Mouse (Mus musculus): ENCODE results near the gene Ust. TPM values are rescaled to one million over a fixed set of nuclear protein-coding genes. Genes with fewer than 3 reads are reported as not detected.

Ust gene
- polyA plus RNA-seq, 1 experiment = 1.5 TPM

DNA sequence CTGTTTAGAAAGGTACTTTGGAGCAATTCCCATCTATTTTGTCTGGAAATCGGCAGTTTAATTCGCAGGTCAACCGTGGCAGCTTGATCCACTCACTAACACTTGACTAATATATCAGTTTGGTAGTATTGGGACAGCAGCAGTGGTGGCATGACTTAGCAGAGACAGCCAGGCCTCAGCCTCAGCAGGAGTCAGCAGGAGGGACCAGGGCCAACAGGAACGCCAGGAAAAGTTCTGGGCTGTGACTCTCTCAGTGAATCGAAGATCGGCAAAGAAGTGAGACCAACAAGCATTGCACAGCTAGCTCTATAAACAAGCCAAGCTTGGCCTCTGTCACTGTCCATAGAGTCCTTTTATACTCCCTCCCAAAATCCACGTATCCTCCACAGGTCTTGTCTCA, 168.0 kb downstream of the Ust start:
- no peak overlapping the region for H3K4me3 ChIP-seq (ENCODE audit: insufficient read depth, low read depth, low read length)
- H3K27ac ChIP-seq (ENCODE audit: insufficient read depth, low read depth, low read length) = no peak overlapping the region
- DNase-seq = no peak
- no peaks in the 10 kb centered on the region for H3K27me3 ChIP-seq (replicated peaks; ENCODE audit: control insufficient read depth, insufficient read depth, low read length)
- TF ChIP-seq POLR2A (IDR thresholded peaks at IDR 0.05; ENCODE audit: low read depth, low read length) (no peak), CTCF (conservative IDR thresholded peaks at IDR 0.05; ENCODE audit: insufficient read depth, insufficient read length, low read depth, low read length) (no peak)
- no peaks in the 10 kb centered on the region for H3K4me1 ChIP-seq (ENCODE audit: control insufficient read depth, insufficient read depth, low read length)
- no peaks in the 10 kb centered on the region for H3K36me3 ChIP-seq (ENCODE audit: control insufficient read depth, insufficient read depth, low read length)
- 88% methylated on average over 7 of the region's 7 CpGs for WGBS

DNA sequence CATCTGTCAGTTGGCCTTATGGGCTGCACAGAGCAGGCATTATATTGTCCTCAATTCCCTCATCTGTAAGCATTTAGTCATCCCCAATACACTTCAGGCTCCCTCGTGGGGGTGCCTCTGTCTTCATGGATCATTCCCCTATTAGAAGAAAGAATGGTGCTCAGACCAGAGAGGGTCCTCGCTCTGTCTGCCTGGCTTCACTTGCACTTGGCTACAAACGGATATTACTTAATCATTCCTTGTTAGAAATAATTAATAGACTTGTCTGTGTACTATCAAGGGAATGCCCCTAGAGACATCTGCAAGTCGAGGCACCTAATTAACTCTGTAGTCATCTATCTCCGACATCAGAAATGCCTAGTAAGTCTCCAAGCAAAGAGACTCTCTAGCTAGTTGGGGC, 171.1 kb downstream of the Ust start:
- no peaks in the 10 kb centered on the region for H3K27me3 ChIP-seq (replicated peaks; ENCODE audit: control insufficient read depth, insufficient read depth, low read length)
- no peak for TF ChIP-seq CTCF (conservative IDR thresholded peaks at IDR 0.05; ENCODE audit: insufficient read depth, insufficient read length, low read depth, low read length)
- TF ChIP-seq POLR2A (IDR thresholded peaks at IDR 0.05; ENCODE audit: low read depth, low read length) = no peak
- H3K4me1 ChIP-seq (ENCODE audit: control insufficient read depth, insufficient read depth, low read length) = no peaks in the 10 kb centered on the region
- H3K4me3 ChIP-seq (ENCODE audit: insufficient read depth, low read depth, low read length) = no peak overlapping the region
- no peaks in the 10 kb centered on the region for H3K36me3 ChIP-seq (ENCODE audit: control insufficient read depth, insufficient read depth, low read length)
- no peak overlapping the region for H3K27ac ChIP-seq (ENCODE audit: insufficient read depth, low read depth, low read length)
- WGBS = 59% methylated on average over 5 of the region's 5 CpGs
- DNase-seq = no peak

GRCm38 (mm10) chr10:8342556-8342955, 176.1 kb downstream of the Ust start:
- H3K36me3 ChIP-seq (ENCODE audit: control insufficient read depth, insufficient read depth, low read length) = no peaks in the 10 kb centered on the region
- no peak for TF ChIP-seq CTCF (conservative IDR thresholded peaks at IDR 0.05; ENCODE audit: insufficient read depth, insufficient read length, low read depth, low read length)
- no peak for TF ChIP-seq POLR2A (IDR thresholded peaks at IDR 0.05; ENCODE audit: low read depth, low read length)
- WGBS = 58% methylated on average over 2 of the region's 2 CpGs
- no peaks in the 10 kb centered on the region for H3K4me1 ChIP-seq (ENCODE audit: control insufficient read depth, insufficient read depth, low read length)
- DNase-seq = no peak
- no peaks in the 10 kb centered on the region for H3K27me3 ChIP-seq (replicated peaks; ENCODE audit: control insufficient read depth, insufficient read depth, low read length)
- H3K27ac ChIP-seq (ENCODE audit: insufficient read depth, low read depth, low read length) = no peak overlapping the region
- no peak overlapping the region for H3K4me3 ChIP-seq (ENCODE audit: insufficient read depth, low read depth, low read length)

- Histone ChIP-seq H3K27me3 (replicated peaks; ENCODE audit: control insufficient read depth, insufficient read depth, low read length) (no peaks in the 10 kb centered on the region), H3K27ac (ENCODE audit: insufficient read depth, low read depth, low read length) (no peak overlapping the region), H3K4me3 (ENCODE audit: insufficient read depth, low read depth, low read length) (no peak overlapping the region), H3K36me3 (ENCODE audit: control insufficient read depth, insufficient read depth, low read length) (no peaks in the 10 kb centered on the region), H3K4me1 (ENCODE audit: control insufficient read depth, insufficient read depth, low read length) (no peaks in the 10 kb centered on the region)
- TF ChIP-seq POLR2A (IDR thresholded peaks at IDR 0.05; ENCODE audit: low read depth, low read length) (no peak), CTCF (conservative IDR thresholded peaks at IDR 0.05; ENCODE audit: insufficient read depth, insufficient read length, low read depth, low read length) (no peak)
- 83% methylated on average over 12 of the region's 12 CpGs for WGBS
- no peak for DNase-seq
Observed at GRCm38 (mm10) chr10:8339645-8340428, 178.8 kb downstream of the Ust start.

GRCm38 (mm10) chr10:8336601-8337000, 182.0 kb downstream of the Ust start:
- no peak for DNase-seq
- H3K36me3 ChIP-seq (ENCODE audit: control insufficient read depth, insufficient read depth, low read length) = no peaks in the 10 kb centered on the region
- 87% methylated on average over 1 of the region's 1 CpGs for WGBS
- TF ChIP-seq POLR2A (IDR thresholded peaks at IDR 0.05; ENCODE audit: low read depth, low read length) = no peak
- TF ChIP-seq CTCF (conservative IDR thresholded peaks at IDR 0.05; ENCODE audit: insufficient read depth, insufficient read length, low read depth, low read length) = no peak
- H3K27me3 ChIP-seq (replicated peaks; ENCODE audit: control insufficient read depth, insufficient read depth, low read length) = no peaks in the 10 kb centered on the region
- H3K27ac ChIP-seq (ENCODE audit: insufficient read depth, low read depth, low read length) = no peak overlapping the region
- H3K4me1 ChIP-seq (ENCODE audit: control insufficient read depth, insufficient read depth, low read length) = no peaks in the 10 kb centered on the region
- H3K4me3 ChIP-seq (ENCODE audit: insufficient read depth, low read depth, low read length) = no peak overlapping the region

DNA sequence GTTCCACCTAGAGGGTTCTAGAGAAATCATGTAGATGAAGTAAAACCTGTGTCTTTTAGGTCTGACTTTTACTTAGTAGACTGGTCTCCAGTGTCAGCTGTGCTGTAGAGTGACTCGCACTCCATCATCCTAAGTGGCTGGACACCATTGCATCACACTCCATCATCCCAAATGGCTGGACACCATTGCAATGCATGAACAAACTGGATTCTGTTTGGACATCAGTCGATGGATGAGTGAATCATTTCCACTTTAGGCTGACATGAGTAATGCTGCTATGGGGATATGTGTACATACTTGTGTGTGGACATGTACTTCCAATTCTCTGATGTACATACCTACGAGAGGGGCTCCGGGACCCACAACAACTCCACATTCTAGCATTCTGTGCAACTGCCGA, 187.7 kb downstream of the Ust start:
- Histone ChIP-seq H3K4me3 (ENCODE audit: insufficient read depth, low read depth, low read length) (no peak overlapping the region), H3K27me3 (replicated peaks; ENCODE audit: control insufficient read depth, insufficient read depth, low read length) (no peaks in the 10 kb centered on the region), H3K4me1 (ENCODE audit: control insufficient read depth, insufficient read depth, low read length) (no peaks in the 10 kb centered on the region), H3K27ac (ENCODE audit: insufficient read depth, low read depth, low read length) (no peak overlapping the region), H3K36me3 (ENCODE audit: control insufficient read depth, insufficient read depth, low read length) (no peaks in the 10 kb centered on the region)
- 92% methylated on average over 5 of the region's 5 CpGs for WGBS
- no peak for TF ChIP-seq POLR2A (IDR thresholded peaks at IDR 0.05; ENCODE audit: low read depth, low read length)
- TF ChIP-seq CTCF (conservative IDR thresholded peaks at IDR 0.05; ENCODE audit: insufficient read depth, insufficient read length, low read depth, low read length) = no peak
- DNase-seq = no peak

DNA sequence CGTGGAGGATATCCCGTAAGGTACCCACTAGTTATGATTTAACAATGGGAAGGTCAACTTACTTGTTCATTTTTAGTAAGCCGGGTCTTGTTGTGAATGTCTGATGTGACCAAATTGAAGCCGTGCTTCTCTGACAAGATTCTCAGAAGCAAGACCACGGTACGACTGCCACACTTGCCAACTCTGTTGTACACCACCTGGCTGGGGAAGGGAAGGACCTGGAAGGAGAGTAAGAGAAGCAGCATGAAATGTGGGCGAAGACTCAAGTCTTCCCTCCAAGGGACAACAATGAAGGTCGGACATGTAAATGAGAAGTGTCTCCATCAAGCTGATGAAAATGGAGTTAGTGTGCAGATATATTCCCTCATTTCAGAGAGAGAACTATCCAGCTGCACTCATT, 188.6 kb downstream of the Ust start:
- WGBS = 92% methylated on average over 8 of the region's 8 CpGs
- DNase-seq = no peak
- Histone ChIP-seq H3K27me3 (replicated peaks; ENCODE audit: control insufficient read depth, insufficient read depth, low read length) (no peaks in the 10 kb centered on the region), H3K4me1 (ENCODE audit: control insufficient read depth, insufficient read depth, low read length) (no peaks in the 10 kb centered on the region), H3K4me3 (ENCODE audit: insufficient read depth, low read depth, low read length) (no peak overlapping the region), H3K27ac (ENCODE audit: insufficient read depth, low read depth, low read length) (no peak overlapping the region), H3K36me3 (ENCODE audit: control insufficient read depth, insufficient read depth, low read length) (no peaks in the 10 kb centered on the region)
- TF ChIP-seq CTCF (conservative IDR thresholded peaks at IDR 0.05; ENCODE audit: insufficient read depth, insufficient read length, low read depth, low read length) (no peak), POLR2A (IDR thresholded peaks at IDR 0.05; ENCODE audit: low read depth, low read length) (no peak)
